Mouse (Mus musculus): ENCODE measurements around the gene Ptk7.

DNA sequence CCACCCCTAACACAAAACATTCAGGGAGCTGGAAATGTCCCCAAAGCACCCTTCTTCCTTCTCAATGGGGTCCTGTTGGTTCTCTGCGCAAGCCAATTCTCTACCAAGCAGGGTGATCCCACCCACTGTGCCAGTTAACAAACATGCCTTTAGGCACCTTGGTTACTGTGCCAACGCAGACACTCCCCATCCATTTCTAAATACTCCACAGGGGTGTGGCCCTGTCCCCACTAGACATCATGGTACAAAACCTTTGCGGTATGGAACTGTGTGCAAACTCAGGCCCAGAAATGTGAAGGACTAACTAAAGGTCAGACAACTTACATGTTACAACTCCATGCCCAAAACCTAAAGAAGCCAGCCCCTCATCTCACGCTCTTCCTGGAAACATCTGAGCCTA lies 36.2 kb downstream of the Ptk7 start:
- TF ChIP-seq CTCF (IDR thresholded peaks at IDR 0.05; ENCODE audit: borderline replicate concordance, control insufficient read depth, extremely low read depth, insufficient read depth, low read length, poor library complexity): no peak
- TF ChIP-seq POLR2A (IDR thresholded peaks at IDR 0.05; ENCODE audit: control insufficient read depth, extremely low read depth, insufficient read depth, low read length, poor library complexity): no peak
